Mouse (Mus musculus): ENCODE results near the gene Tmem131. TPM values are rescaled to one million over a fixed set of nuclear protein-coding genes. Genes with fewer than 3 reads are reported as not detected.

Tmem131 gene
- polyA plus RNA-seq, 1 experiment from 2014 or later: 22.1 TPM

DNA sequence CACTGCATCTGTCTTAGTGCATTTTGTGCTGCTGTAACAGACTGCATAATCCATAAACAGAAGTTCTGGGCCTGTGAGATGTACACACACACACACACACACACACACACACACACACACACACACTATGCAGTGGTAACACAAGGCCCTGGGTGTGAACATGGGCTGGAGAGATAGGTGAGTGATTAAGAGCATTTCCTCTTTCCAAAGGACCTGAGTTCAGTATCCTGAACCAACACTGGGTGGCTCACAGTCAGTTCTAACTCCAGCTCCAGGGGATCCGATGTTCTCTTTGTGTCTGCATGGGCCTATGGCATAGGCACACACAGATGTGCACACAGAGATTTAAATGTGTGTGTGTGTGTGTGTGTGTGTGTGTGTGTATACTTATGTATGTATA, 72.9 kb downstream of the Tmem131 start:
- no peaks in the 10 kb centered on the region for H3K36me3 ChIP-seq (ENCODE audit: control insufficient read depth, insufficient read depth, low read length)
- no peaks in the 10 kb centered on the region for H3K9me3 ChIP-seq (ENCODE audit: control insufficient read depth, low read length)
- H3K4me1 ChIP-seq (ENCODE audit: control insufficient read depth, insufficient read depth, low read length): no peaks in the 10 kb centered on the region
- WGBS: 82% methylated on average over 1 of the region's 1 CpGs
- ATAC-seq (ENCODE audit: low read depth): no peak
- no peak overlapping the region for H3K27ac ChIP-seq (ENCODE audit: low read depth, low read length)
- H3K4me3 ChIP-seq (ENCODE audit: low read depth, low read length): no peak overlapping the region
- H3K9ac ChIP-seq (replicated peaks; ENCODE audit: low read depth, low read length): no peak overlapping the region
- H3K4me2 ChIP-seq (ENCODE audit: low read depth, low read length): no peak overlapping the region
- H3K27me3 ChIP-seq (ENCODE audit: control insufficient read depth, insufficient read depth, low read length): no peaks in the 10 kb centered on the region

DNA sequence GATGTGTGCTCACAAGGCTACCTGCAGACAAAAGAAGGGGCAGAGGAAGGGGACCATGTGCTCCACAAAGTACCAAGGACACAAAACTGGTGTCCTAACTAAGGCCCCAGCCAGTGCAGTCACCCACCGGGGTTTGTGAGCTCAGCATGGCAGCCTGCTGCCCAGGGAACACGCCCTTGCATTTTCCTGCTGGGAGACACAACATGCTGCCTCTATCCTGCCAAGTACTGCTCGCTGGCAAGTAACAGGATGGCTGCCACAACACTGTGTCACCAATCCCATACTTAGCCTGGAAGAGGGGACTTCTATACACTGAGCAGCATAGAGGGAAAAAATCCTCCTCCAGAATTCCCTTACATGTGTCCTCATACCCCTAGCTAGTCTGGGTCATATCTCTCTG, 78.7 kb downstream of the Tmem131 start:
- WGBS: 81% methylated on average over 3 of the region's 3 CpGs
- H3K4me1 ChIP-seq (ENCODE audit: control insufficient read depth, insufficient read depth, low read length): peaks cover 4% of the 10 kb centered on the region; the same call in 1 of the 2 replicates
- H3K4me3 ChIP-seq (ENCODE audit: low read depth, low read length): no peak overlapping the region
- no peak overlapping the region for H3K4me2 ChIP-seq (ENCODE audit: low read depth, low read length)
- no peaks in the 10 kb centered on the region for H3K36me3 ChIP-seq (ENCODE audit: control insufficient read depth, insufficient read depth, low read length)
- ATAC-seq (ENCODE audit: low read depth): no peak
- H3K27ac ChIP-seq (ENCODE audit: low read depth, low read length): no peak overlapping the region
- no peak overlapping the region for H3K9ac ChIP-seq (replicated peaks; ENCODE audit: low read depth, low read length)
- H3K9me3 ChIP-seq (ENCODE audit: control insufficient read depth, low read length): no peaks in the 10 kb centered on the region
- H3K27me3 ChIP-seq (ENCODE audit: control insufficient read depth, insufficient read depth, low read length): no peaks in the 10 kb centered on the region

DNA sequence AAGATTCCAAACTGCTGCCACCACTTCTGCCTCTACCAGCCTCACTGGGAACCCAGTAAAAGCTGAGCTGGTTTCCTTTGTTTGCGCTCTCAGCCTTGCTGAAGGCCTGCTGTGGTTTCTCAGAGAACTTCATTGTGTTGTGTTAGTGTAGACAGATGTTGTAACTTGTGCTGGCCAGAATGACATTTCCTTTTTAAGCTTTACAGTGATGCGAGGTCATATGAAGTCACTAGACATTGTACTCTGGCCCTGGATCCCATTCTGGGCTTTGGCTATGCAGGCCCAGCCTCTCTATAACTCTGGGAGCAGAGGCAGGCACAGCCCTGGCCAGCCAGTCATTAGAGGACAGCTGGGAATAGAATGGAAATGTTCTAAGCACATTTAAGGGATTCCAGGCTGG, 81.7 kb downstream of the Tmem131 start:
- no peak overlapping the region for H3K4me2 ChIP-seq (ENCODE audit: low read depth, low read length)
- H3K9ac ChIP-seq (replicated peaks; ENCODE audit: low read depth, low read length): no peak overlapping the region
- H3K4me1 ChIP-seq (ENCODE audit: control insufficient read depth, insufficient read depth, low read length): peaks cover 4% of the 10 kb centered on the region; the same call in 1 of the 2 replicates
- no peak overlapping the region for H3K4me3 ChIP-seq (ENCODE audit: low read depth, low read length)
- no peaks in the 10 kb centered on the region for H3K27me3 ChIP-seq (ENCODE audit: control insufficient read depth, insufficient read depth, low read length)
- no peaks in the 10 kb centered on the region for H3K9me3 ChIP-seq (ENCODE audit: control insufficient read depth, low read length)
- H3K36me3 ChIP-seq (ENCODE audit: control insufficient read depth, insufficient read depth, low read length): no peaks in the 10 kb centered on the region
- no peak overlapping the region for H3K27ac ChIP-seq (ENCODE audit: low read depth, low read length)
- ATAC-seq (ENCODE audit: low read depth): no peak
- WGBS: 72% methylated on average over 2 of the region's 2 CpGs

DNA sequence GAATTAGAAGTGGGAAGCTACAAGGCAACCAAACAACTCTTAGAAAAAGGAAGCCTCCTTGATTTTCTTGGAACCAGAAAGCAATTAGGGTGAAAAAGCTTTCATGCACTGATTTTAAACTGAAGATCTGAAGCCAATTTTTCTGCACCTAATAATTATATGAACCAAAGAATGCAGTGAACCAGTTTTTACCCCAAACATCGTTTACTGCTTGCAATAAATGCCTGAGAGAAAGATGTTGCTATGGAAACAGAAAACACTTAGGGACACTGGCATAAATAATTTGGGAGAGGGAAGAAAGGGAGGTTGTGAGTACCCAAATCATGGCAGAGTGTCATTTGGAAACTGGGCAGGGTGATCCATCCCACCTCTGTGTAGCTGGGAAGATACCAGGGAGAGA, 82.6 kb downstream of the Tmem131 start:
- H3K9ac ChIP-seq (replicated peaks; ENCODE audit: low read depth, low read length): no peak overlapping the region
- no peaks in the 10 kb centered on the region for H3K27me3 ChIP-seq (ENCODE audit: control insufficient read depth, insufficient read depth, low read length)
- H3K4me2 ChIP-seq (ENCODE audit: low read depth, low read length): no peak overlapping the region
- no peaks in the 10 kb centered on the region for H3K9me3 ChIP-seq (ENCODE audit: control insufficient read depth, low read length)
- no peaks in the 10 kb centered on the region for H3K36me3 ChIP-seq (ENCODE audit: control insufficient read depth, insufficient read depth, low read length)
- H3K27ac ChIP-seq (ENCODE audit: low read depth, low read length): no peak overlapping the region
- peaks cover 4% of the 10 kb centered on the region; the same call in 1 of the 2 replicates for H3K4me1 ChIP-seq (ENCODE audit: control insufficient read depth, insufficient read depth, low read length)
- no peak for ATAC-seq (ENCODE audit: low read depth)
- no peak overlapping the region for H3K4me3 ChIP-seq (ENCODE audit: low read depth, low read length)
- 12% methylated on average over 1 of the region's 1 CpGs for WGBS

DNA sequence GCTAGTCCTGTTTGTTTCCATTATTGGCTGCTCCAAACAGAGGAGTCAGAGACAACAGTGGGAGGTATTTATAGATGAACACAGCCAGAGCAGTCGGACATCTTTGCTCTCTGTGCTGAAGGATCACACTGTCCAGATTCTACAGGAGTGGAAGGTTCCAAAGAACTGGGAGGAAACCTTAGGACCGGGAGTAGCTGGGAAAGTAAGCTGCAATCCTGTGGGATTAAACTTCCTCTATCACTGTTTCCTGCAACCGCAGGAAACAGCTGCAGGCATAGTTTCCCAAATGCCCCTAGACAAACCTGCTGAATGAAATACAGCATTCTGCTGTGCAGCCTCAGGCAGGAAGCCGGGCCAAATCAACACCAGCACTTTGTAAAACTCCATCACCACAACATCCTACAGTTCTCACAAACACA, 83.0 kb downstream of the Tmem131 start:
- no peak overlapping the region for H3K4me3 ChIP-seq (ENCODE audit: low read depth, low read length)
- peaks cover 4% of the 10 kb centered on the region; the same call in 1 of the 2 replicates for H3K4me1 ChIP-seq (ENCODE audit: control insufficient read depth, insufficient read depth, low read length)
- H3K9ac ChIP-seq (replicated peaks; ENCODE audit: low read depth, low read length): no peak overlapping the region
- no peak for ATAC-seq (ENCODE audit: low read depth)
- H3K9me3 ChIP-seq (ENCODE audit: control insufficient read depth, low read length): no peaks in the 10 kb centered on the region
- WGBS: 62% methylated on average over 4 of the region's 4 CpGs
- no peaks in the 10 kb centered on the region for H3K36me3 ChIP-seq (ENCODE audit: control insufficient read depth, insufficient read depth, low read length)
- H3K4me2 ChIP-seq (ENCODE audit: low read depth, low read length): no peak overlapping the region
- no peak overlapping the region for H3K27ac ChIP-seq (ENCODE audit: low read depth, low read length)
- no peaks in the 10 kb centered on the region for H3K27me3 ChIP-seq (ENCODE audit: control insufficient read depth, insufficient read depth, low read length)

DNA sequence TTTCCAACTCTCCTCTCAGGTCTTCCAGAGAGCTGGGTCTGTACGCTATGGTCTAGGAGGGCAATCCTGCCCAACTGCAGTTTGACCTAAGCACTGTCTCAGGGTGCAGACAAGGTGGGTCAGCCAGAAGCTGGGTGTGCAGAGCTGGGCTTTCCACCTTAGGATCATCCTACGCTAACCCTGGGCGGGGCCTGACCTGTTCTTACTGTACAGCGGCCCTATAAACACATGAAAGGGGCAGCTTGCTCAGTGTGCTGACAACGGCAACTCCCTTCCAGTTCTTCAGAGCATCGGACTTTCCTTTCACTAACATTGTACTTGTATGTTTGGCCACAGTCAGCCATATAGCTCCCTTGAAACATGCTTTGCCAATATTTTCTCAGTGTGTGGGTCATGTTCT, 86.4 kb downstream of the Tmem131 start:
- H3K9me3 ChIP-seq (ENCODE audit: control insufficient read depth, low read length): no peaks in the 10 kb centered on the region
- H3K27me3 ChIP-seq (ENCODE audit: control insufficient read depth, insufficient read depth, low read length): no peaks in the 10 kb centered on the region
- ATAC-seq (ENCODE audit: low read depth): no peak
- no peak overlapping the region for H3K4me2 ChIP-seq (ENCODE audit: low read depth, low read length)
- 95% methylated on average over 6 of the region's 6 CpGs for WGBS
- no peak overlapping the region for H3K4me3 ChIP-seq (ENCODE audit: low read depth, low read length)
- peaks cover 4% of the 10 kb centered on the region; the same call in 1 of the 2 replicates for H3K4me1 ChIP-seq (ENCODE audit: control insufficient read depth, insufficient read depth, low read length)
- no peaks in the 10 kb centered on the region for H3K36me3 ChIP-seq (ENCODE audit: control insufficient read depth, insufficient read depth, low read length)
- H3K9ac ChIP-seq (replicated peaks; ENCODE audit: low read depth, low read length): no peak overlapping the region
- H3K27ac ChIP-seq (ENCODE audit: low read depth, low read length): no peak overlapping the region

DNA sequence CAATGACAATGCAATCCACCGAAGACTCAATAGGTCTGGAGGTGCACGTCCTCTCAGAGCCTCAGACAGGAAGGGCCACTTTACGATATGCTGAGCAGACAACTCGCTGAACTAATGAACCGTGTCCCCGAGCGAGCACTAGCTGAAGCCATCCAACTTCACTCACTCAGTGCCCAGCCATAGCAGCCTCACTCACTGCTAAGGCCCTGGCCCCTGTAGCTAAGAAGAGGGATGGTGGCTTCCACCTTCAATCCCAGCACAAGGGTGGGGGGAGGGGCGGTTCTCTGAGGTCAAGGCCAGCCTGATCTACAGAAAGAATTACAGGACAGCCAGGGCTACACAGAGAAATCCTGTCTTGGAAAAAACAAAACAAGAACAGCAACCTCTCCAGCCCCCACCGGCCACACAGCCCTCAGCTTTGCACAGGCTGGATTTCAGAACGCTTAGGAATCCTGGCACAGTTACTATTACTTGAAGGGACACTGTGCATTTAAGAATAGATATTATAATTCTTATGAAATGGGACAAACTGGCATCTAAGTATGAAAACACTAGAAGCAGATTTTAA, 89.2 kb downstream of the Tmem131 start:
- Histone ChIP-seq H3K27me3 (ENCODE audit: control insufficient read depth, insufficient read depth, low read length) (no peaks in the 10 kb centered on the region), H3K9me3 (ENCODE audit: control insufficient read depth, low read length) (no peaks in the 10 kb centered on the region), H3K36me3 (ENCODE audit: control insufficient read depth, insufficient read depth, low read length) (no peaks in the 10 kb centered on the region), H3K4me3 (ENCODE audit: low read depth, low read length) (no peak overlapping the region), H3K4me2 (ENCODE audit: low read depth, low read length) (no peak overlapping the region), H3K27ac (ENCODE audit: low read depth, low read length) (no peak overlapping the region), H3K9ac (replicated peaks; ENCODE audit: low read depth, low read length) (no peak overlapping the region), H3K4me1 (ENCODE audit: control insufficient read depth, insufficient read depth, low read length) (no peaks in the 10 kb centered on the region)
- no peak for ATAC-seq (ENCODE audit: low read depth)
- WGBS: 45% methylated on average over 10 of the region's 10 CpGs

DNA sequence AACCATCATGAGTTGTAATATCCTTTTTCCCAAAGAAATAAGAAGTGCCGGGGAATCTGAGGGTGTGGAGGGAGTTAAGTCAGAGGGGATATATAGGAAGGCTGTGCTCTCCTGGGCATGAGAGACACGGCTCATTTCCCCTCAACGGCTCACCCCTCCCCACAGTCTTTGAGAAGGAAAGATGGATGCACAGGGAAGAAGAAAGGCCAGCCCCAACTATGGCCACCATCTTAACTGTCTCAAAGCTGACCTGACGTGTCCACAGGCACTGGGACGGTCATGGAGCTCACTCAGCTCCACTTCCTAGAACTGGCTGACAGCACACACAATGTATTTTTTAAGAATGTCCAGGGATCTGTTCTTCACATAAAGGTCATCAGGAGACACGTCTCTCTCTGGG, 91.4 kb downstream of the Tmem131 start:
- Histone ChIP-seq H3K4me3 (ENCODE audit: low read depth, low read length) (no peak overlapping the region), H3K9ac (replicated peaks; ENCODE audit: low read depth, low read length) (no peak overlapping the region), H3K27me3 (ENCODE audit: control insufficient read depth, insufficient read depth, low read length) (no peaks in the 10 kb centered on the region), H3K9me3 (ENCODE audit: control insufficient read depth, low read length) (no peaks in the 10 kb centered on the region), H3K4me2 (ENCODE audit: low read depth, low read length) (no peak overlapping the region), H3K36me3 (ENCODE audit: control insufficient read depth, insufficient read depth, low read length) (no peaks in the 10 kb centered on the region), H3K4me1 (ENCODE audit: control insufficient read depth, insufficient read depth, low read length) (no peaks in the 10 kb centered on the region), H3K27ac (ENCODE audit: low read depth, low read length) (no peak overlapping the region)
- 64% methylated on average over 6 of the region's 6 CpGs for WGBS
- ATAC-seq (ENCODE audit: low read depth): no peak

DNA sequence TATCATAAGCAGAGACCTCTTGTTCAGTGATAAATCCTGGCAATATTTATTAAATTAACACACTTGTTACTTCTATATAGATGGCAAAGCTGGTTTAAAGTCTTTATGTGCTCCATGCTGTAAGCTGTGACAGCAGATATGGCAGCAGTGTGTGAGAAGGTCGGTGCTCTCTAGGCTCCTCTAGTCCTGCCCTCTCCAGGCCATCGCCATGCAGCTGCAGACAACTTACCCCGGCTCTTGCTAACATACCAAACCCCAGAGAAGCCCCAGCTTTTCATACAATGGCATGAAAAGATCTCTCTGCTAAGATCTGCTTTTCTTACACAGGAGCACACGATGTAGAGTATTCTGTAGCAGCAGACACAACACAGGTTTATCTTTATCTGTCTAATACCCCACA, 92.1 kb downstream of the Tmem131 start:
- Histone ChIP-seq H3K4me3 (ENCODE audit: low read depth, low read length) (no peak overlapping the region), H3K27ac (ENCODE audit: low read depth, low read length) (no peak overlapping the region), H3K27me3 (ENCODE audit: control insufficient read depth, insufficient read depth, low read length) (no peaks in the 10 kb centered on the region), H3K36me3 (ENCODE audit: control insufficient read depth, insufficient read depth, low read length) (no peaks in the 10 kb centered on the region), H3K4me2 (ENCODE audit: low read depth, low read length) (no peak overlapping the region), H3K9ac (replicated peaks; ENCODE audit: low read depth, low read length) (no peak overlapping the region), H3K4me1 (ENCODE audit: control insufficient read depth, insufficient read depth, low read length) (no peaks in the 10 kb centered on the region), H3K9me3 (ENCODE audit: control insufficient read depth, low read length) (no peaks in the 10 kb centered on the region)
- 91% methylated on average over 4 of the region's 4 CpGs for WGBS
- no peak for ATAC-seq (ENCODE audit: low read depth)

Measured in neural tube, embryonic 14.5 days (tissue).